Mouse (Mus musculus) embryonic fibroblast, embryonic 13.5 days (primary cell): ENCODE measurements around the gene Sppl2a.

Source experiments
- CTCF ChIP-seq: IDR thresholded peaks from 2 replicates; pipeline ENCODE4 v1.5.1; 2011; ENCODE audit warnings: mild to moderate bottlenecking, control low read depth, low read length, moderate library complexity, borderline replicate concordance; ENCODE audit not compliant: insufficient read depth
- POLR2A ChIP-seq: IDR thresholded peaks from 2 replicates; pipeline ENCODE4 v1.6.1; 2011; ENCODE audit warnings: low read depth, mild to moderate bottlenecking, control low read depth, low read length, moderate library complexity

DNA sequence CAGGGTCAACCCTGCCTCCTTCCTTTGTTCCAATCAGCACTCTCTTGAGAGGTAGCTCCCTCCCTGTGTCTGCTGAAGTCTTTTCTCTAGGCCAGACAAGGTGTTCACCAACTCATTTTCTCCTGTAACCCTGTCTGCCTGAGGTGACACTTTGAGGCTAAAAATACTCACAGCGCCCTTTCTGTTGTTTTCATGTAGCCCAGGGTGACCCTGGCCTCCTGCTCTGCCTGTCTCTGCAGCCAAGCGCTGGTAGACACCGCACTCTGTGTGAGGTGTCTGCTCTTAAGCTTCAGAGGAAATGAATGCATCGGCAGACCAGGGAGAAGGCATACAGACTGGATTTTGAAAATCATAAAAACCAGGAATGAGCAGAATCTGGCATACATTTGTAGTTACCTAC lies 18.9 kb downstream of the Sppl2a start:
- TF ChIP-seq POLR2A (no peak), CTCF (no peak)
